Mouse (Mus musculus) left cerebral cortex, postnatal 25 days (tissue): ENCODE data around the gene Mrpl33. TPM values are rescaled to one million over a fixed set of nuclear protein-coding genes. Genes with fewer than 3 reads are reported as not detected.
A peak's percentile ranks its signal among the peaks of the same experiment; 100 is the strongest.
"Not testable (repeated sequence)": the region's sequence is repeated elsewhere in the genome, so short reads cannot be mapped to it uniquely, and the experiment has no call there.

Experiments
- DNase-seq, 2 experiments: peaks; one replicate each; pipeline ENCODE4 v3.0.0; 2022; ENCODE audit warnings: low spot score in 2 of 2, mixed read lengths in 1 of 2
- intact Hi-C: fragments of 180-260 bp; cut with DNase I; formaldehyde crosslinking; loops from one replicate; pipeline ENCODE4 v1.15.1; 2025
- total RNA-seq, 2 experiments: library from RNA; stranded (reverse); gene quantifications; 2 replicates each; pipeline ENCODE4 v1.2.3; 2021

The Mrpl33 gene
- total RNA-seq, result 10 to 100 TPM; 92.9 to 96.0 TPM

DNA sequence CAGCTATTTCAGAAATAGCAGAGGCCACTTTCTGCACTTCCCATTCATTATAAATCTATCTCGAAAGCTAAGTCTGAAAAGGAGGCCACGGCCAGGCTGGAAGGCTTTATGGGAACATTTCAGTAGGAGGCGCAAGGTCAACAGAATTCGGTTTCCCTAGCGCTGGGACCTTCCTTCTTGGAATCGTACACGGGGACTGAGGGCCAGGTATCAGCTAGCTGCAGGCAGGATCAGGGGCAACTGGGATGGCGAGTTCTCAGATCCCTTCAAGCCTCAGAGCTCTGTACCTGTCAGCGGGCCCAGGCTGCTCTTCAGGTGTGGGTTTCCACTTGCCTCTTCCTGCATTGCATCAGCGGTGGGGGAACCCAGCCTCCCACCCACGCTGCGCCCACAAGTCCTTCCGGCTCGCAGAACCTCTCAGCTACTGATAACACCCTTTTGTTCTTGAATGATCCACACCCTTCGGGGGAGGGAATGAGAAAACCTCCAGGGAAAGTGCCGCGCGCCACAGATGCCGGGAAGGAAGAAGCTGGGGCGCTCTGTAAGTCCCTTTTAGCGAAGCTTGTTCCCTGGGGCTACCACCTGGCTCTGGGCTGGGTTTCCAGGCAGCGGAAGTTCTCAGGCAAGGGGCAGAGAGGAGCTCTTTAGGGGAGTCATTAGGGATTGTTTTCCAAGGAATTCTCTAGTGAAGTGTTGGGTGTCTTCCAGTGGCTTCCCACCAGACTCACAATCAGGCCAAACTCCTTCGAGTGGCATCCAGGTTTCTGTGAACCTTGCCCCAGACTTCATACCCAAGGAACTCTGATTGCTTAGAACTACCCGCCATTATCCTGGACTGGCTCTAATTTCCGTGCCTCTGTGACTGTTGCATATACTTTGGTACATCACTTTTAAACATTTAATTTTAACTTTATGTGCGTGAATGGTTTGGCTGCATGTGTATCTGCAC lies at the start of gene Mrpl33:
Gene Mrpl33, plus strand, starts transcription at position 455 of the 949 bp plus-strand sequence.
- peak; percentile 24 to 66 for DNase-seq
- intact Hi-C loops, result loop anchor here (2.0 to 10.0 kb wide), 5 partner anchors 26 to 542 kb away; no protein-coding TSS in a partner anchor

DNA sequence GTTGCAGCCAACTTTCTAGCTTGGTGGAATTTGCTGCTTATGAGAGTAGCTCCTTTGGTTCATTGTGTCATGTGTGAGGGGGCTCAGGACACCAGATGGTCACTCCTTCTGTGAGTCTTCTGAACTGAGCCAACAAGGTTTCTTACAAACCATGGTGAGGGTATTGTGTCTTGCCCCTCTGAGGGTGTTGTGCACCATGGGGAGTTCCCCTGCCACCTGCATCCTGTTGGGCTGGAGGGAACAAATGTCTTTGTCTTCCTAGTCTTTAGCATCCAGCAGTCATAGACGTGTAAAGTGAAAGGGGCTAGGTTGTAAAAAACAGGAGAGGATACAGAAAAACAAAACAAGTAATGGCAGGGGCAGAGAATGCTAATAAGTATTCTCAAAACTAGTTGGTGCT lies 37.3 kb upstream of the Mrpl33 start:
- intact Hi-C loops, result no loop called here
- no peak for DNase-seq

DNA sequence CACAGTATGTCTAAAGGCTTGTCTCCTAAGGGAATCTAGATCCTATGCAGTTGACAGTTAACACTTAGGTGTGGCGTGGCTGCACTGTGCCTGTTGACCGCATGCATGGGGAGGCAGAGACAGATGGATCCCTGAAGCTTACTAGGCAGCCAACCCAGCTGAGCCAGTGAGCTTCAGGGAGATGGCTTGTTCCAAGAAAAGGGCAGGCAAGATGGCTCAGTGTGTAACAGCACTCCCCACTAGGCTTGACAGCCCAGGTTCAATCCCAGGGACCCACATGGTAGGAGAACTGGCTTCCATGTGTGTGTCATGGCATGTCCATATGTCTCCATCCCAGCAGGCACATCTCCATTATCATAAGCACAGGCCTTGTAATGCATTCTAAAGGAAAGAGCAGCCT lies 36.4 kb upstream of the Mrpl33 start:
- intact Hi-C loops, result loop anchor here (5.0 kb wide), 3 partner anchors 37 to 742 kb away; partner anchors contain the start of gene Mrpl33
- no peak for DNase-seq

DNA sequence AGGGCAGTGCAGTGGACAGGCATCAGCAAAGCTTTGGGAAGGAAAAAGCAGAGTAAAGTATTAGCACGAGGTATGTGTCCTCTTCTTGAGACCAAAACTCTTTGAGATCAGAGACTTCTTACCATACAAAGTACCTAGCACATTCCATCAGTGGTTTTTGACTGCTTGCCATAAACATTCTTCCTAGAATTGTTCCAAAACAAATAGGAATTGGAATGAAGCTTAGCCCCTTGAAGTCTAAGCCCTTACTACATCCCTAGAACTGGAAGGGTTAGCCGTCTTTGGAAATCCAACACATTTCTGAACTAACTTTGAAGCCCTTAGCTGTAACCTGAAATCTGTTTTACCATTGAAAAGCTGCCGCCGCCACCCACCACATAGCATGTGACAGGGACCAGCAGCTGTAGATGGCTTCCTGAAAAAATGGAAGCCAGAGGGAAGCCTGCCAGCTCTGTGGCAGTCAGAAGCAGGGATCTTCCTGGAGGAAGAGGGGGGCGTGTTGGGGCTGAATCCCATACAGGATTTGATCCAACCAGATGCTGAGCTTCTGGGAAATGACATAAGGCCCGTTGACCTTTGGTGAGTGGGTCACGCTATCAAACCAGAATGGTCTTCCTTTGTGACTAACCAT lies 34.6 kb upstream of the Mrpl33 start:
- intact Hi-C loops, result loop anchor here (2.0 to 5.0 kb wide), 4 partner anchors 35 to 740 kb away; partner anchors contain the start of gene Mrpl33
- DNase-seq, result peak; percentile 62 to 87

GRCm38 (mm10) chr5:31563496-31563895 lies 33.2 kb upstream of the Mrpl33 start:
- peak; percentile 57 to 81 for DNase-seq
- intact Hi-C loops, result loop anchor here (1.0 to 5.0 kb wide), 5 partner anchors 34 to 739 kb away; partner anchors contain the start of gene Mrpl33

GRCm38 (mm10) chr5:31563905-31564304 lies 32.8 kb upstream of the Mrpl33 start:
- intact Hi-C loops, result loop anchor here (1.0 to 5.0 kb wide), 5 partner anchors 33 to 738 kb away; partner anchors contain the start of gene Mrpl33
- no peak for DNase-seq

- DNase-seq, result peak; percentile 10 to 59
- intact Hi-C loops, result loop anchor here (5.0 kb wide), 3 partner anchors 32 to 737 kb away; partner anchors contain the start of gene Mrpl33
Measured at GRCm38 (mm10) chr5:31564976-31565375, 31.8 kb upstream of the Mrpl33 start.

DNA sequence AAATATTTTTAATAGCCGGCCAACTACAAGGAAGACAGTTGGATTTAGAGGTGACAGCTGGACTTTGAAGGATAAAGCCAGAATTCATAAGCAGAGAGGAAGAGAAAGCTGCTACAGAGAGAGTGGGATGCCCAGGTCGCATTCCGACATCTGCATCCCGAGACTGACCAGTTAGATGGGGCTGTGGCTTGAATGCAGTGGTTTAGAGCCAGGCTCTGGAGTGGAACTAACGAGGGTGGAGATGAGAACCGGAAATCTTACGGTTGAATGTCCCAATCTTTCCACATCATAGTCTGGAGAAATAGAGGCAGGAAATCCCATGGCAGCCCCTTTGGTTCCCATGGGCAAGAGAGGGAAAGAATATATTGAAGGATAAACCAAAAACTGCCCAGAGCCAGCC lies 30.7 kb upstream of the Mrpl33 start:
- intact Hi-C loops, result no loop called here
- DNase-seq, result no peak

GRCm38 (mm10) chr5:31566457-31566856 lies 30.3 kb upstream of the Mrpl33 start:
- intact Hi-C loops, result no loop called here

DNA sequence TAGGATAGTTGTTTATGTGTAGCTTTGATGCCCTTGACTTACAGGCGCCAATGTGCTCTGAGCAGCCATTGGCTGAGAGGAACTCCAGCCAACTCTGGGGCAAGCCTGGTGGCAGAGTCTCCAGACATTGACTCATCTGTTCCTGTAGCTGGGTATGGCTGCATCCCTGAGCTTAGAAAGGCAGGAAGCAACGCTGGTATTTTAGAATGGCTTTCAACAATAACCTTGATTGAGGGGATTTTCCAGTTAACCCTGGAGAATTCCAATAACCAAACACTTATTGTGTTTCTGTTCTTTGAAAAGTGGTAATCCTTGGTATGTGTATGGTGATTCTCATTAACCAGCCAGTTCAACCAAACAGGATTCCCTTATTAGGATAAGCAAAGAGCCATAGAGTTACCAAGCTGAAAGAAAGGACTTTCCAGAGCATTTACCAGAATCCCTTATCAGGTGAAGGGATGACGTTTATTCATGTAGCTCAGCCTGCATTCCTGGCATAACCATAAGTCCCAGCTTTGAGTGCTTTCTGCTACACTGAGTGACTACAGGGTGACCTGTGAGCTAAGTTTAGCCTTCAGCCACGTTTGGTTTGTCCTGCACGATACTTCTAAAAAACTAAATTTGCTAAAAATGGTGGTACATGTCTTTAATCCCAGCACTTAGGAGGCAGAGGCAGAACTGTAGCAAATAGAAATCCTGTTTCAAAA lies 28.6 kb upstream of the Mrpl33 start:
- DNase-seq, result no peak

More at GRCm38 (mm10) chr5:31566457-31566856, 30.3 kb upstream of the Mrpl33 start:
- no peak for DNase-seq

DNA sequence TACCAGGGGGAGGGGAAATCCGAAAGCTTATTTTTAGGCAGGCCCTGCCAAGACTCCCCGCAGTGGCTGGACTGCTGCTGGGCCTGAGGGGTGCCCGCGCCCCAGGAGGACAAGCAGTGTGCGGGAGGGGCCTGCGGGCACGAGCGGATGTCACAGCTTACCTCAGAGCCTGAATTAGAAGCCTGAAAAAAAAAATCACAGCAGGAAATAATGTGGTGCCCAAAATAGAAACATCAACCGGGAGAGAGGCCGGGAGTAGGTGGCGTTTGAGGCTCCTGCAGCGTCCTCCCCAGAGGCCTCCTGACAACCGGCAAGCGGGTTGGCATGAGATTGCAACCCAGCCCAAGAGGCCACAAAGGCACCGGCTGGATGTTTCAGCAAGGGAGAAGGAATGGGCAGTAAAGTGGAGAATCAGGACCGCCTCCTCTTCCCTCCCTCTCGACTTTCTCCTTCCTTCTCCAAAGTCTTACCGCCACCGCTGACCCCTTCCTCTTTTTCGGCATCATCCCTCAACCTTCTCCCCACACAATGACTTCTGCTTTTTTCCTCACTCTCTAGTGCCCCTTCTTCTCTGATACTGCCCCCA lies 25.6 kb upstream of the Mrpl33 start:
- peak; percentile 44 to 85 for DNase-seq
- intact Hi-C loops, result loop anchor here (2.0 to 5.0 kb wide), 2 partner anchors 26 to 126 kb away; partner anchors contain the start of genes Babam2, Mrpl33 and Rbks

More for the DNA sequence above, 28.6 kb upstream of the Mrpl33 start:
- intact Hi-C loops, result no loop called here

- intact Hi-C loops, result loop anchor here (5.0 kb wide), 1 partner anchor 124 kb away; the partner anchor contains the start of genes Babam2 and Rbks
- DNase-seq, result no peak
Measured at GRCm38 (mm10) chr5:31573722-31574121, 23.0 kb upstream of the Mrpl33 start.

GRCm38 (mm10) chr5:31576539-31576975 lies 20.2 kb upstream of the Mrpl33 start:
- peak; percentile 54 to 91 for DNase-seq
- intact Hi-C loops, result loop anchor here (2.0 kb wide), 1 partner anchor 14 kb away; no protein-coding TSS in a partner anchor

DNA sequence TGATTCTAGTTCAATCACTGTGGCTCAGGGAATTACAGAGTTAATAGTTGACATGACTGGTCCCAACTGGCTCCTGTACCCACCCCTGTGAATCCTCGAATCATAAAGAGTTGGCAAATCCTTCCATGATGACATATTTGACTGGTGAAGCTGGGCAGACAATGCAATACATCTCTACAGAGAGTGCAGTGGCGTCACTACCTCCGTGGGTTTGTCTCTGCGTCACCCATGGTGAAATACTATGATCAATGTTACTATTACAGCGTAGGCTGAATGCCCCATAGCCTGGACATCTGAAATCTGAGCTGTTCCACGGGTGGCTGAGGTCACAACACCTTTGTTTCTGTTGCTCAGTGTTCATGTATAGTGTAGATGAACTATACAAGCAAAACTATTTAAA lies 15.5 kb upstream of the Mrpl33 start:
- no peak for DNase-seq
- intact Hi-C loops, result no loop called here

GRCm38 (mm10) chr5:31581932-31582331 lies 14.8 kb upstream of the Mrpl33 start:
- intact Hi-C loops, result no loop called here
- DNase-seq, result no peak

- no peak for DNase-seq
- intact Hi-C loops, result no loop called here
Measured at GRCm38 (mm10) chr5:31583261-31583660, 13.5 kb upstream of the Mrpl33 start.

GRCm38 (mm10) chr5:31585526-31585925 lies 11.2 kb upstream of the Mrpl33 start:
- DNase-seq, result no peak
- intact Hi-C loops, result no loop called here

- intact Hi-C loops, result no loop called here
- DNase-seq, result no peak
Measured at GRCm38 (mm10) chr5:31588016-31588415, 8.7 kb upstream of the Mrpl33 start.

GRCm38 (mm10) chr5:31588672-31589071 lies 8.1 kb upstream of the Mrpl33 start:
- intact Hi-C loops, DNase-seq: not testable (repeated sequence)
